Mouse (Mus musculus): ENCODE measurements around the gene 4931440F15Rik.

Gene 4931440F15Rik

GRCm38 (mm10) chr11:29807325-29807724 lies 18.1 kb downstream of the 4931440F15Rik start:
- in situ Hi-C loops (cut with MboI, MseI): loop anchor here (10.0 kb wide), 1 partner anchor 293 kb away; the partner anchor contains the start of gene Prorsd1

- in situ Hi-C loops (cut with MboI, MseI): loop anchor here (10.0 kb wide), 1 partner anchor 287 kb away; the partner anchor contains the start of gene Prorsd1
Observed at GRCm38 (mm10) chr11:29801432-29802427, 23.7 kb downstream of the 4931440F15Rik start.

GRCm38 (mm10) chr11:29799839-29800238 lies 25.6 kb downstream of the 4931440F15Rik start:
- in situ Hi-C loops (cut with MboI, MseI): loop anchor here (10.0 kb wide), 1 partner anchor 285 kb away; the partner anchor contains the start of gene Prorsd1

- in situ Hi-C loops (cut with MboI, MseI): no loop called here
Observed at GRCm38 (mm10) chr11:29795106-29795505, 30.4 kb downstream of the 4931440F15Rik start.

GRCm38 (mm10) chr11:29794475-29794874 lies 31.0 kb downstream of the 4931440F15Rik start:
- in situ Hi-C loops (cut with MboI, MseI): no loop called here

GRCm38 (mm10) chr11:29790796-29791195 lies 34.7 kb downstream of the 4931440F15Rik start:
- in situ Hi-C loops (cut with MboI, MseI): no loop called here

GRCm38 (mm10) chr11:29788921-29789638 lies 36.4 kb downstream of the 4931440F15Rik start:
- in situ Hi-C loops (cut with MboI, MseI): no loop called here

- in situ Hi-C loops (cut with MboI, MseI): no loop called here
Observed at GRCm38 (mm10) chr11:29788499-29788898, 37.0 kb downstream of the 4931440F15Rik start.

GRCm38 (mm10) chr11:29787473-29787872 lies 38.0 kb downstream of the 4931440F15Rik start:
- in situ Hi-C loops (cut with MboI, MseI): no loop called here

- in situ Hi-C loops (cut with MboI, MseI): no loop called here
Observed at GRCm38 (mm10) chr11:29786583-29787219, 38.8 kb downstream of the 4931440F15Rik start.

GRCm38 (mm10) chr11:29779409-29780026 lies 46.0 kb downstream of the 4931440F15Rik start:
- in situ Hi-C loops (cut with MboI, MseI): no loop called here

GRCm38 (mm10) chr11:29778936-29779335 lies 46.5 kb downstream of the 4931440F15Rik start:
- in situ Hi-C loops (cut with MboI, MseI): no loop called here

GRCm38 (mm10) chr11:29777964-29778363 lies 47.5 kb downstream of the 4931440F15Rik start:
- in situ Hi-C loops (cut with MboI, MseI): no loop called here

- in situ Hi-C loops (cut with MboI, MseI): no loop called here
Observed at GRCm38 (mm10) chr11:29774760-29775159, 50.7 kb downstream of the 4931440F15Rik start.

GRCm38 (mm10) chr11:29774296-29774695 lies 51.2 kb downstream of the 4931440F15Rik start:
- in situ Hi-C loops (cut with MboI, MseI): no loop called here

All from T-helper 2 cell (primary cell).